Mouse (Mus musculus) hindbrain, embryonic 11.5 days (tissue): ENCODE measurements around the gene Gm17509. TPM values are rescaled to one million over a fixed set of nuclear protein-coding genes. Genes with fewer than 3 reads are reported as not detected.

ENCODE experiments used
- polyA plus RNA-seq: library from polyadenylated mRNA; unstranded; fragments of >200 nt; fragmentation: Nextera tagmentation; extraction: Ambion mirVana; gene quantifications from 2 replicates; pipeline ENCODE4 v1.2.1, GENCODE M21; 2014

Gene Gm17509
- polyA plus RNA-seq, 1 experiment from 2014 or later = 0.80 TPM

Other genes with a start within 250 kb of the Gm17509 start
- 17.2 and 18.2 TPM in 2 replicates for gene Parp8, start 195.5 kb downstream of the Gm17509 start, polyA plus RNA-seq
- gene Emb, start 12.5 kb downstream of the Gm17509 start, polyA plus RNA-seq = 27.4 and 27.8 TPM in 2 replicates